Mouse (Mus musculus) hematopoietic multipotent progenitor cell, adult 10-12 weeks (in vitro differentiated cells): Measurements from ENCODE around the gene Dspp. TPM values are rescaled to one million over a fixed set of nuclear protein-coding genes. Genes with fewer than 3 reads are reported as not detected.

Source experiments
- polyA plus RNA-seq: library from polyadenylated mRNA; stranded (reverse); fragments of >175 nt; gene quantifications from 2 replicates; pipeline ENCODE4 v1.2.3, GENCODE M21; 2012; ENCODE audit warnings: low replicate concordance

Gene Dspp
- not detected in 2 replicates for polyA plus RNA-seq

DNA sequence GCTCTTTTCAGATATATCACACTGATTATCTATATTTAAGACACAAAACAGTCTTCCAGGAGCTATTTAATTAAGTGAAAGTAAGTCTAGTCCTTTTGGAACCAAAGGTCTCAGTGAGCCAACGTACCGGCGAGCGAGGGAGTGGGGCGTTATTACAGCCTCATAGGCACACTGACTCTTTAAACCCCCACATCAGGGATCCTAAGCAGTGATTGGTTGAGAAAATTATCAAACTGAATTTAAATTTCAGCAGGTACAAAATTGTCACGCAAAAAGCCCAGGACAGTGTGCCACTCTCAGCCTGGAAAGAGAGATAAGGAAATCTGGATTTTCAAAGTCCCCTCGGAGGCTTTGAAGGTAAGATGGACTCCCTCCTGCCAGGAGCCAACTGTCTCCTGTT, at the start of gene Dspp:
TSS of gene Dspp (plus strand) at position 301 of the 400 bp plus-strand sequence.

DNA sequence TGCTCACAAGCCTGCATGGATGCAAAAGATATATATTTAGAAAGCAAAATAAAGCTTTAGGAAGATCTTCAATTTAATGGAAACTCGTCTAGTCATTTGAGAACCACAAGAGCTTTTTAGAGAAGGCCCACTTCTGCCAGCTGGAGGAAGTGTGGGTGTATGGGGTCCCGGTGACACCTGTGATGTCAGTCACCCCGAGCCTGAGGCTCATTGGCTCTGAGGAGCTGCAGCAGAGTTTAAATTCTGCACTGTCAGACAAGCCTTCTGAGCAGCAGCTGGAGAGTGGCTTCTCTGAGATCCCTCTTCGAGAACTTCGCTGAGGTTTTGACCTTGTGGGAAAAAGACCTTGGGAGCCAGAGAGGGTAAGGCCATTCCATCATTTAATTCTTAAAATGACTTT, 31.8 kb downstream of the Dspp start, which contains the start of gene Dmp1:
TSS of gene Dmp1 (plus strand) at position 263 of the 400 bp plus-strand sequence.

Other genes with a start within 250 kb of the Dspp start
- gene Hsd17b13, start 193.3 kb upstream of the Dspp start, polyA plus RNA-seq, result not detected in 2 replicates
- 6.0 and 7.1 TPM in 2 replicates for gene Hsd17b11, start 148.8 kb upstream of the Dspp start, polyA plus RNA-seq
- gene Nudt9, start 124.4 kb upstream of the Dspp start, polyA plus RNA-seq, result 79.8 and 101 TPM in 2 replicates
- gene Gm17660, start 93.1 kb upstream of the Dspp start, polyA plus RNA-seq, result not detected in 2 replicates
- gene Sparcl1, start 57.0 kb upstream of the Dspp start, polyA plus RNA-seq, result 0.57 TPM in 1 of 2 replicates, not detected in the other
- not detected in 2 replicates for gene Dmp1, start 31.9 kb downstream of the Dspp start, polyA plus RNA-seq
- gene Ibsp, start 128.5 kb downstream of the Dspp start, polyA plus RNA-seq, result not detected in 2 replicates
- gene Mepe, start 154.6 kb downstream of the Dspp start, polyA plus RNA-seq, result not detected in 2 replicates